Mouse (Mus musculus) myocyte (in vitro differentiated cells): Measurements from ENCODE around the gene Duox2.

Experiments
- CEBPB ChIP-seq: IDR thresholded peaks from 2 replicates; pipeline ENCODE4 v1.6.1; 2011; ENCODE audit warnings: mild to moderate bottlenecking, moderate library complexity; ENCODE audit not compliant: poor library complexity, insufficient read depth, severe bottlenecking
- E2F4 ChIP-seq: IDR thresholded peaks from one replicate; pipeline ENCODE4 v1.6.1; 2011; ENCODE audit warnings: mild to moderate bottlenecking, control low read depth, moderate library complexity; ENCODE audit not compliant: insufficient read depth
- MAX ChIP-seq: IDR thresholded peaks from one replicate; pipeline ENCODE4 v1.6.1; 2011; ENCODE audit warnings: low read depth, mild to moderate bottlenecking, control low read depth
- MYOD1 ChIP-seq, 3 experiments: IDR thresholded peaks; one replicate each; pipeline ENCODE4 v1.6.1; 2011; ENCODE audit warnings: control low read depth in 2 of 3, low read depth in 2 of 3, mild to moderate bottlenecking in 2 of 3, moderate library complexity in 1 of 3; ENCODE audit not compliant: insufficient read length in 2 of 3, control insufficient read depth in 1 of 3
- MYOG ChIP-seq, 3 experiments: IDR thresholded peaks; one replicate each; pipeline ENCODE4 v1.6.1; 2011; ENCODE audit warnings: control low read depth in 2 of 3, low read depth in 2 of 3, mild to moderate bottlenecking in 2 of 3; ENCODE audit not compliant: insufficient read length in 2 of 3, control insufficient read depth in 1 of 3, insufficient read depth in 1 of 3
- POLR2A ChIP-seq: IDR thresholded peaks from one replicate; pipeline ENCODE4 v1.6.1; 2011; ENCODE audit warnings: low read depth, mild to moderate bottlenecking, control low read depth, moderate library complexity; ENCODE audit not compliant: insufficient read length
- POLR2AphosphoS2 ChIP-seq: IDR thresholded peaks from one replicate; pipeline ENCODE4 v1.6.1; 2011; ENCODE audit warnings: low read depth, control low read depth; ENCODE audit not compliant: insufficient read length
- REST ChIP-seq: IDR thresholded peaks from one replicate; pipeline ENCODE4 v1.6.1; 2011; ENCODE audit warnings: mild to moderate bottlenecking, control low read depth, moderate library complexity; ENCODE audit not compliant: insufficient read depth, insufficient read length
- USF1 ChIP-seq: IDR thresholded peaks from one replicate; pipeline ENCODE4 v1.6.1; 2011; ENCODE audit warnings: low read depth, mild to moderate bottlenecking, control low read depth, moderate library complexity

GRCm38 (mm10) chr2:122323960-122324359 is 25.7 kb upstream of the Duox2 start:
- no peak for TF ChIP-seq POLR2A
- TF ChIP-seq E2F4: no peak
- TF ChIP-seq MYOG (IDR thresholded peaks at IDR 0.05; ENCODE audit: control insufficient read depth in 1 of 3, insufficient read depth in 1 of 3, insufficient read length in 2 of 3, low read depth in 2 of 3): no peak
- no peak for TF ChIP-seq MYOD1 (IDR thresholded peaks at IDR 0.05; ENCODE audit: control insufficient read depth in 1 of 3, insufficient read length in 2 of 3, low read depth in 2 of 3)
- TF ChIP-seq REST: no peak
- TF ChIP-seq USF1: no peak
- TF ChIP-seq CEBPB: no peak
- no peak for TF ChIP-seq POLR2AphosphoS2
- TF ChIP-seq MAX: no peak
